Mouse (Mus musculus) neural tube, embryonic 11.5 days (tissue): ENCODE measurements at regions not wholly inside any gene's neighbourhood (a gene's known extent, or its start where the extent isn't known, plus 50 kb on each side); places are given as distances from the start of the nearest gene placed in this dataset.

ENCODE experiments used
- ATAC-seq: fragments of 200-750 bp; cut with Nextera tagmentation; 2 replicates; pipeline ENCODE4 v1.8.0; 2017; ENCODE audit warnings: moderate number of reproducible peaks, mild to moderate bottlenecking, moderate TSS enrichment, moderate library complexity; ENCODE audit not compliant: insufficient read depth, low FRiP score, low TSS enrichment
- DNase-seq: peaks from one replicate; pipeline ENCODE4 v3.0.0-alpha.2; 2015; ENCODE audit warnings: low spot score
- H3K27ac ChIP-seq: fragments of 300-500 bp; sonication (generic); 2 replicates; pipeline ENCODE4 v1.5.1; 2014; ENCODE audit warnings: low read depth, mild to moderate bottlenecking, low read length
- H3K27me3 ChIP-seq: fragments of 300-500 bp; sonication (generic); 2 replicates; pipeline ENCODE4 v1.6.1; 2014; ENCODE audit warnings: mild to moderate bottlenecking, low read length, mixed read lengths; ENCODE audit not compliant: control insufficient read depth, insufficient read depth
- H3K36me3 ChIP-seq: fragments of 300-500 bp; sonication (generic); 2 replicates; pipeline ENCODE4 v1.6.1; 2014; ENCODE audit warnings: mild to moderate bottlenecking, low read length, moderate library complexity, mixed read lengths; ENCODE audit not compliant: control insufficient read depth, insufficient read depth
- H3K4me1 ChIP-seq: fragments of 300-500 bp; sonication (generic); 2 replicates; pipeline ENCODE4 v1.6.1; 2014; ENCODE audit warnings: low read length, mixed read lengths; ENCODE audit not compliant: control insufficient read depth, insufficient read depth
- H3K4me2 ChIP-seq: fragments of 300-500 bp; sonication (generic); 2 replicates; pipeline ENCODE4 v1.6.1; 2014; ENCODE audit warnings: low read depth, mild to moderate bottlenecking, moderate library complexity
- H3K4me3 ChIP-seq: fragments of 300-500 bp; sonication (generic); 2 replicates; pipeline ENCODE4 v1.5.1; 2014; ENCODE audit warnings: low read depth, low read length
- H3K9ac ChIP-seq: fragments of 300-500 bp; sonication (generic); 2 replicates; pipeline ENCODE4 v1.6.1; 2014; ENCODE audit warnings: mild to moderate bottlenecking, low read length
- H3K9me3 ChIP-seq: fragments of 300-500 bp; sonication (generic); 2 replicates; pipeline ENCODE4 v1.6.1; 2016; ENCODE audit warnings: low read length; ENCODE audit not compliant: control insufficient read depth
- WGBS: fragments of 180-500 bp; shearing (Covaris S2); extraction: QIAGEN DNeasy Blood & Tissue Kit; methylation state at CpG from one replicate; pipeline ENCODE4 v1.1.7; 2014; 5-methylcytosine and 5-hydroxymethylcytosine counted together

- WGBS, result 46% methylated on average over 8 of the region's 8 CpGs
- no peak overlapping the region for H3K4me2 ChIP-seq
- peak overlapping the region; percentile 32 for H3K9ac ChIP-seq
Observed at GRCm38 (mm10) chr6:31159240-31159639, 200.4 kb upstream of the Klf14 start.

GRCm38 (mm10) chr6:31159935-31160670, 201.2 kb upstream of the Klf14 start:
- no peaks in the 10 kb centered on the region for H3K27me3 ChIP-seq
- H3K4me3 ChIP-seq, result no peak overlapping the region
- H3K36me3 ChIP-seq, result no peaks in the 10 kb centered on the region
- no peaks in the 10 kb centered on the region for H3K4me1 ChIP-seq
- WGBS, result 62% methylated on average over 16 of the region's 16 CpGs
- H3K4me2 ChIP-seq, result no peak overlapping the region
- H3K27ac ChIP-seq, result no peak overlapping the region
- DNase-seq (no peak), ATAC-seq (no peak)
- no peak overlapping the region for H3K9ac ChIP-seq
- no peaks in the 10 kb centered on the region for H3K9me3 ChIP-seq

More at GRCm38 (mm10) chr6:31159240-31159639, 200.4 kb upstream of the Klf14 start:
- Histone ChIP-seq H3K9me3 (no peaks in the 10 kb centered on the region), H3K27ac (no peak overlapping the region), H3K4me3 (no peak overlapping the region), H3K4me1 (no peaks in the 10 kb centered on the region), H3K36me3 (no peaks in the 10 kb centered on the region), H3K27me3 (no peaks in the 10 kb centered on the region)
- no peak for DNase-seq
- ATAC-seq, result no peak

GRCm38 (mm10) chr6:31161445-31162340, 202.8 kb upstream of the Klf14 start:
- Histone ChIP-seq H3K4me2 (no peak overlapping the region), H3K4me1 (no peaks in the 10 kb centered on the region), H3K36me3 (no peaks in the 10 kb centered on the region), H3K9ac (no peak overlapping the region), H3K27ac (no peak overlapping the region), H3K27me3 (no peaks in the 10 kb centered on the region), H3K9me3 (no peaks in the 10 kb centered on the region), H3K4me3 (no peak overlapping the region)
- ATAC-seq, result no peak
- no peak for DNase-seq
- 77% methylated on average over 22 of the region's 22 CpGs for WGBS

- ATAC-seq (no peak), DNase-seq (no peak)
- WGBS, result 75% methylated on average over 6 of the region's 6 CpGs
- Histone ChIP-seq H3K36me3 (no peaks in the 10 kb centered on the region), H3K9ac (no peak overlapping the region), H3K4me3 (no peak overlapping the region), H3K27me3 (no peaks in the 10 kb centered on the region), H3K27ac (no peak overlapping the region), H3K4me1 (no peaks in the 10 kb centered on the region), H3K4me2 (no peak overlapping the region), H3K9me3 (no peaks in the 10 kb centered on the region)
Observed at GRCm38 (mm10) chr6:31165011-31165410, 206.1 kb upstream of the Klf14 start.

GRCm38 (mm10) chr6:31166347-31166746, 207.5 kb upstream of the Klf14 start:
- H3K9ac ChIP-seq, result no peak overlapping the region
- DNase-seq, result no peak
- no peak for ATAC-seq
- H3K4me1 ChIP-seq, result no peaks in the 10 kb centered on the region
- no peak overlapping the region for H3K4me3 ChIP-seq
- no peak overlapping the region for H3K27ac ChIP-seq
- no peak overlapping the region for H3K4me2 ChIP-seq
- H3K36me3 ChIP-seq, result no peaks in the 10 kb centered on the region
- WGBS, result 75% methylated on average over 8 of the region's 8 CpGs
- no peaks in the 10 kb centered on the region for H3K9me3 ChIP-seq
- H3K27me3 ChIP-seq, result no peaks in the 10 kb centered on the region

GRCm38 (mm10) chr6:31167732-31168131, 208.9 kb upstream of the Klf14 start:
- Histone ChIP-seq H3K9ac (no peak overlapping the region), H3K27me3 (no peaks in the 10 kb centered on the region), H3K9me3 (no peaks in the 10 kb centered on the region), H3K27ac (no peak overlapping the region), H3K4me2 (no peak overlapping the region), H3K4me3 (no peak overlapping the region), H3K4me1 (no peaks in the 10 kb centered on the region), H3K36me3 (no peaks in the 10 kb centered on the region)
- no peak for DNase-seq
- 85% methylated on average over 5 of the region's 5 CpGs for WGBS
- no peak for ATAC-seq

GRCm38 (mm10) chr6:31168730-31169129, 209.9 kb upstream of the Klf14 start:
- Histone ChIP-seq H3K4me1 (no peaks in the 10 kb centered on the region), H3K4me2 (no peak overlapping the region), H3K27ac (no peak overlapping the region), H3K9ac (no peak overlapping the region), H3K36me3 (no peaks in the 10 kb centered on the region), H3K27me3 (no peaks in the 10 kb centered on the region), H3K9me3 (no peaks in the 10 kb centered on the region), H3K4me3 (no peak overlapping the region)
- no peak for ATAC-seq
- 81% methylated on average over 3 of the region's 3 CpGs for WGBS
- DNase-seq, result no peak

- DNase-seq (no peak), ATAC-seq (no peak)
- Histone ChIP-seq H3K9me3 (no peaks in the 10 kb centered on the region), H3K36me3 (no peaks in the 10 kb centered on the region), H3K27me3 (no peaks in the 10 kb centered on the region), H3K4me3 (no peak overlapping the region), H3K4me1 (no peaks in the 10 kb centered on the region), H3K27ac (no peak overlapping the region), H3K9ac (no peak overlapping the region), H3K4me2 (no peak overlapping the region)
- WGBS, result 87% methylated on average over 9 of the region's 9 CpGs
Observed at GRCm38 (mm10) chr6:31169343-31169742, 210.5 kb upstream of the Klf14 start.
